Mouse (Mus musculus) midbrain, embryonic 16.5 days (tissue): ENCODE measurements at regions not wholly inside any gene's neighbourhood (a gene's known extent, or its start where the extent isn't known, plus 50 kb on each side); places are given as distances from the start of the nearest gene placed in this dataset.

Experiments
- ATAC-seq: fragments of 200-750 bp; cut with Nextera tagmentation; 2 replicates; pipeline ENCODE4 v1.8.0; 2017; ENCODE audit warnings: moderate TSS enrichment
- H3K27ac ChIP-seq: fragments of 300-500 bp; sonication (generic); 2 replicates; pipeline ENCODE4 v1.5.1; 2014; ENCODE audit warnings: mild to moderate bottlenecking, low read length, mixed read lengths
- H3K27me3 ChIP-seq: fragments of 300-500 bp; sonication (generic); 2 replicates; pipeline ENCODE4 v1.6.1; 2014; ENCODE audit warnings: low read depth, low read length, mixed read lengths; ENCODE audit not compliant: control insufficient read depth, insufficient read depth
- H3K36me3 ChIP-seq: fragments of 300-500 bp; sonication (generic); 2 replicates; pipeline ENCODE4 v1.6.1; 2014; ENCODE audit warnings: mild to moderate bottlenecking, low read length, moderate library complexity, mixed read lengths; ENCODE audit not compliant: control insufficient read depth, insufficient read depth
- H3K4me1 ChIP-seq: fragments of 300-500 bp; sonication (generic); 2 replicates; pipeline ENCODE4 v1.6.1; 2014; ENCODE audit warnings: mild to moderate bottlenecking, low read length, mixed read lengths; ENCODE audit not compliant: control insufficient read depth, insufficient read depth
- H3K4me2 ChIP-seq: fragments of 300-500 bp; sonication (generic); 2 replicates; pipeline ENCODE4 v1.6.1; 2014; ENCODE audit warnings: mild to moderate bottlenecking, low read length, mixed read lengths
- H3K4me3 ChIP-seq: fragments of 300-500 bp; sonication (generic); 2 replicates; pipeline ENCODE4 v1.5.1; 2014; ENCODE audit warnings: low read depth, mild to moderate bottlenecking, low read length, moderate library complexity, mixed read lengths
- H3K9ac ChIP-seq: fragments of 300-500 bp; sonication (generic); 2 replicates; pipeline ENCODE4 v1.6.1; 2014; ENCODE audit warnings: low read depth, low read length, mixed read lengths
- H3K9me3 ChIP-seq: fragments of 300-500 bp; sonication (generic); replicated peaks from 2 replicates; pipeline ENCODE4 v1.6.1; 2014; ENCODE audit warnings: mild to moderate bottlenecking, low read length, mixed read lengths; ENCODE audit not compliant: control insufficient read depth, poor library complexity, severe bottlenecking
- WGBS: fragments of 180-500 bp; shearing (Covaris S2); extraction: QIAGEN DNeasy Blood & Tissue Kit; methylation state at CpG from one replicate; pipeline ENCODE4 v1.1.7; 2014; 5-methylcytosine and 5-hydroxymethylcytosine counted together

GRCm38 (mm10) chr2:171816685-171817419, 226.4 kb downstream of the Cbln4 start:
- Histone ChIP-seq H3K36me3 (no peaks in the 10 kb centered on the region), H3K4me2 (no peak overlapping the region), H3K27me3 (no peaks in the 10 kb centered on the region), H3K9ac (no peak overlapping the region), H3K27ac (no peak overlapping the region), H3K9me3 (no peaks in the 10 kb centered on the region), H3K4me1 (no peaks in the 10 kb centered on the region; the same call in 1 of the 2 replicates), H3K4me3 (no peak overlapping the region)
- no peak for ATAC-seq
- WGBS: 85% methylated on average over 10 of the region's 10 CpGs

GRCm38 (mm10) chr2:171812701-171813100, 230.6 kb downstream of the Cbln4 start:
- Histone ChIP-seq H3K9ac (no peak overlapping the region), H3K27ac (no peak overlapping the region), H3K4me2 (no peak overlapping the region), H3K36me3 (no peaks in the 10 kb centered on the region), H3K27me3 (no peaks in the 10 kb centered on the region), H3K4me1 (no peaks in the 10 kb centered on the region), H3K4me3 (no peak overlapping the region), H3K9me3 (no peaks in the 10 kb centered on the region)
- no peak for ATAC-seq
- 75% methylated on average over 3 of the region's 3 CpGs for whole genome bisulfite sequencing

GRCm38 (mm10) chr2:171805376-171805775, 237.9 kb downstream of the Cbln4 start:
- no peak overlapping the region for H3K27ac ChIP-seq
- WGBS: 70% methylated on average over 5 of the region's 5 CpGs
- no peaks in the 10 kb centered on the region for H3K9me3 ChIP-seq
- H3K4me3 ChIP-seq: no peak overlapping the region
- H3K4me2 ChIP-seq: no peak overlapping the region
- H3K36me3 ChIP-seq: no peaks in the 10 kb centered on the region
- no peak overlapping the region for H3K9ac ChIP-seq
- no peaks in the 10 kb centered on the region for H3K27me3 ChIP-seq
- H3K4me1 ChIP-seq: no peaks in the 10 kb centered on the region; the same call in 1 of the 2 replicates
- no peak for ATAC-seq

GRCm38 (mm10) chr2:171800511-171801268, 242.6 kb downstream of the Cbln4 start:
- ATAC-seq: no peak
- Histone ChIP-seq H3K4me1 (peaks cover 5% of the 10 kb centered on the region; the same call in 1 of the 2 replicates), H3K4me2 (no peak overlapping the region), H3K4me3 (no peak overlapping the region), H3K36me3 (no peaks in the 10 kb centered on the region), H3K27ac (no peak overlapping the region), H3K9ac (no peak overlapping the region), H3K9me3 (no peaks in the 10 kb centered on the region), H3K27me3 (no peaks in the 10 kb centered on the region)
- WGBS: 86% methylated on average over 10 of the region's 10 CpGs

GRCm38 (mm10) chr2:171799351-171799750, 243.9 kb downstream of the Cbln4 start:
- Histone ChIP-seq H3K27me3 (no peaks in the 10 kb centered on the region), H3K4me2 (no peak overlapping the region), H3K9me3 (no peaks in the 10 kb centered on the region), H3K4me1 (peaks cover 5% of the 10 kb centered on the region; the same call in 1 of the 2 replicates), H3K36me3 (no peaks in the 10 kb centered on the region), H3K9ac (no peak overlapping the region), H3K4me3 (no peak overlapping the region), H3K27ac (no peak overlapping the region)
- ATAC-seq: no peak
- WGBS: 34% methylated on average over 9 of the region's 9 CpGs

- Histone ChIP-seq H3K9ac (no peak overlapping the region), H3K36me3 (no peaks in the 10 kb centered on the region), H3K9me3 (no peaks in the 10 kb centered on the region), H3K27ac (no peak overlapping the region), H3K4me1 (peaks cover 2% of the 10 kb centered on the region; the same call in 1 of the 2 replicates), H3K27me3 (no peaks in the 10 kb centered on the region), H3K4me3 (no peak overlapping the region), H3K4me2 (no peak overlapping the region)
- 68% methylated on average over 9 of the region's 9 CpGs for WGBS
- no peak for ATAC-seq
These were observed 252.6 kb downstream of the Cbln4 start for GRCm38 (mm10) chr2:171790686-171791085.

GRCm38 (mm10) chr2:171766193-171766930, 276.9 kb downstream of the Cbln4 start:
- Histone ChIP-seq H3K4me3 (no peak overlapping the region), H3K36me3 (no peaks in the 10 kb centered on the region), H3K9ac (no peak overlapping the region), H3K4me1 (no peaks in the 10 kb centered on the region), H3K4me2 (no peak overlapping the region), H3K27me3 (no peaks in the 10 kb centered on the region), H3K9me3 (no peaks in the 10 kb centered on the region), H3K27ac (no peak overlapping the region)
- WGBS: 82% methylated on average over 7 of the region's 7 CpGs
- no peak for ATAC-seq

- no peak overlapping the region for H3K9ac ChIP-seq
- WGBS: 94% methylated on average over 4 of the region's 4 CpGs
These were observed 278.2 kb downstream of the Cbln4 start for GRCm38 (mm10) chr2:171765071-171765470.

More at GRCm38 (mm10) chr2:171765071-171765470, 278.2 kb downstream of the Cbln4 start:
- Histone ChIP-seq H3K4me3 (no peak overlapping the region), H3K9me3 (no peaks in the 10 kb centered on the region), H3K4me2 (no peak overlapping the region), H3K27me3 (no peaks in the 10 kb centered on the region), H3K4me1 (no peaks in the 10 kb centered on the region), H3K36me3 (no peaks in the 10 kb centered on the region), H3K27ac (no peak overlapping the region)
- no peak for ATAC-seq
